Mouse (Mus musculus): Measurements from ENCODE around the gene Acbd5.

Acbd5 gene

DNA sequence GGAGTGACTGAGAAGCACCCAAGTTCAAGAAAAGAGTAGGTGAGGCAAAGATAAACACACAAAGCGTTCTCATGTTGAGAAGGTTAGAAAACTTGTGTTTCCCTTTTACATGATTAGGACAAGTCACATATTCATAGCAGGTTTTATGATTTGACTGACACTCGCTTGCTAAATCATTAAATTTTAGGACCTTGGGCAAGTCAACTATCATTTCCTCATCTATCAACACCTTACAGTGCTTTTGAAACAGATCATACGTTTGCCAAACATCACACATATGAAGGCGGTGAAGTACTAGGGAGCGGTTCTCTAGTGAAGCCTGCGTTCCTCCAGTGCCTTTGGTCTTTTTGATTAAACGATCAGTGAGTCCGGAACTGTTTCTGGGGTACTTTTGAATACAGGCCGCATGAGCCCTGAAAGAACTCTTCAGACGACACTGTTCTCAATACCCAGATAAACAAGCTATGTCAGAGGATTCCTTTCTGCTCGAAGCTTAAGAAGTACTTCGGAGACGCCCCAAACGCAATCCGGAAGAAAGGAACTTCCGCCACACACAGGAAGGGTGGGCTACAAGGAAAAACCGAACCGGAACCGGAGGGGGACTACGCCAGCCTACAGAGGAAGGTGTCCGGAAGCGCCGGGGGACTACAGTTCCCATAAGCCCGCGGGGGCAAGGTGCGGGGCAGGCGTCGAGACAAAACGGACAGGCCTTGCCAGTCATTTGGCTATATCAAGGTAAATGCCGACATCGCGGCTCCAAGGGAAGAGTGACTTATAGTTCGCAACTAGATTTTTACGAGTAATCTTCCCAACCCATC, at the start of gene Acbd5:
Gene Acbd5 (plus strand): TSS at position 616 of the 818 bp plus-strand sequence.
- peak; percentile 98 for DNase-seq

DNA sequence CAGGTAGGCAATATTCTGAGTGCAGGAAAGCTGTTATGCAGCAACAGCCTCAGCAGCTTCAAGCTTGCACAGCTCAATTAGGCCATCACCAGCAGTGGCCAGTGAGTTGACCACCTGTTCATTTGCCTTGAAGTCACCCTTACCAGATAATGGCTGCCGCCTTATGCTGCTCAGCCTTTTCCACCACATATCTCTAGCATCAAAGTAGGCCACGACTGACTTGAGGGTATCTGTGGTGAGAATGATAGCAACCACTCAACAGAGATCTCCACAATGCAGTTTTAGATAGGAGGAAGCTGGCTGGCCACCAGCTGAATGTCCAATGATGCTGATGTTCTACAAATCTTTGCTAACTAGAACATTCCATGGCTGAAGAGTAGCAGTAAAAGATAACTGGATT, 48.8 kb upstream of the Acbd5 start:
- DNase-seq: no peak

DNA sequence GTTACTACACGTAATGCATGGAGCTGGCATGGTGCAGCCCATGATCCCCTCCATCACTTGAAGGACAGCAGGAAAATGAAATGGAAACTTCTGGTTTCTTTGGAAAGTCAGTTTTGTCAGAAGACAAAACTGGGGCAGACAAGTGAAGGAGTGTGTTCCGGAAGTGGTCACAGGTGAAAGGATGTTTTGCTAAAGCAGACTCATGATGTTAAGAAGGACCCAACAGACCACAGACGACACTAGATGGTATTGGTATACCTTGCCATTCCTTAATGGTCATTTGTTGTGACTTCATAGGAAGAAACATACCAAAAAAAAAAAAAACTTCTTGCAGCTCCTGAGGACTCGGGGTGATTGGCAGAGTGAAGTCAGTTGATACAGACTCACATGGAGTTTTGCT, 46.6 kb upstream of the Acbd5 start:
- no peak for DNase-seq

DNA sequence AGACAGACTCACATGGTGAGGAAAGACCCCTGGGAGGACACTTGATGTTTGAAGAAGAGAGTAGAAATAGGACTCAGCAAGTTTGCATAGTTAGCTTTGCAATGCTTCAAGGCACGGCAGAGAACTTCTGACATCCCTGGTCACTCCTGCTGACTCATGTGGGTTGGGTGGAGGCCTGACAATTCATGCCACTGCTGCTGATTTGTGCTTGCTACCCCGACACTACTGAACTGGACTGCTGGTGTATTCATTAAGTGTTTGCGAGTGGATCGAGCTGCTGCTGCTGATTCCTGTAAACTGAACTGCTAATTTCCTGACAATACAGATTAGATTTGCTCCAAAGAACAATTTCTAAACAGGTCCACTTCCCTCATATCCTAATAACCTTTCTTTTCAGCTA, 46.2 kb upstream of the Acbd5 start:
- peak; percentile 71 for DNase-seq

DNA sequence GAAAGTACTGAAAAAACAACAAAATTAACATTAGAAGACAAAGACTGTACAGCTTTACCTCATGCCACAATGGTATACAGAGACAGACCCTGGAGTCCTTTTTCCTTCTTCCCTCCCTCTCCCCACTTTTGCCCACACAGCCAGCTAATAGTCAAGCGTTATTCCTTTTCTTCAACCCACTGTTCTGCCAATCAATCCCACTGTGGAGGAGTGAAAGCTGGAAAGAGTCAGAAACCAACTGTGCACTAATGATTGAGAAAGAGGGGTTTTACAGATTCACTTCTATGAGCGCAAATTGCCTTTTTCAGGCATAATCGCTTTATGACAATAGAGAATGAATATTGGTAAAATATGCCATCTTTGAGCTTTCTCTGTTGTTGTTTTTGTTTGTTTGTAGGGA, 44.9 kb upstream of the Acbd5 start:
- no peak for DNase-seq

DNA sequence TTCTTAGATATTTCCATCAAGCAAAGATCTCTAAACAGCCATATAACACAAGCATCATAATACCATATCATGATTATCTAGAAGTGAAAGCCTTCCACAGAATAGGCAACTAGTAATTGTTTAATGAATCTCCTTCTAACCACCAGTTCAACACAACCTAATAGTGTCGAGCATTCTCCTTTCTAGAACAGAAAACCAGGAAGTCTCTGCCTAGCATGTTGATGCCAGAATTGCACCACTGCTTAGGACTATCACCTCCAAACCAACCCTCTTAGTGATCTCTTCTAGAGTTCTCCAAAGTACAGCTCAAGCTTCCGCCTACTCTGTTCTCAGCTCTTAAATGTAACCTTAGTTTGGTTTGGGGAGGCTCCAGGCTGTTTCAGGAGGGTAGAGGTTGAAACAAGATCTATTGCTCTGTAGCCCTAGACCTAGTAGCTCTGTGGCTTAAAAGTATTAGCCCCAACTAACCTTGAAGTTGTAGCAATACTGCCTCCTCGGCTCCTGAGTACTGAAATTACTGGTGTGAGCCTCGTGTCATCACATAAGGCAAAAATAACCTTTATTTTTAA, 44.2 kb upstream of the Acbd5 start:
- no peak for DNase-seq

DNA sequence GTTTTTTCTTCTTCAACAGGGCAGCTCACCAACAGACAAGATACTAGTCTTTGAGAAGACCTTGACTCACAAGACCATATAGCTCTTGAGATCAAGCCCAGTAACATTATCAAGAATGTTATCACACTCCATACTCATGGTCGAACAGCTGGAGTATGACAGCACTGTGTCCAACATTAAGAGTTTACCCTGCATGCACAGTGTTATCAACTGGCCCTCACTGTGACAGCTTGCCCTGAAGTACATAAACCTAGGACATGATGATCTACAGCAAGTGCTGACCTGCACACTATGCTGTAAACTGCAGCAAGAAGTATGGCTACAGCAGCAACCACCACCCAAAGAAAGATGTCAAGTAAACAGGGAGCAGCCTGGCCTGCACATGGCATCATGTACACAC, 41.6 kb upstream of the Acbd5 start:
- no peak for DNase-seq

DNA sequence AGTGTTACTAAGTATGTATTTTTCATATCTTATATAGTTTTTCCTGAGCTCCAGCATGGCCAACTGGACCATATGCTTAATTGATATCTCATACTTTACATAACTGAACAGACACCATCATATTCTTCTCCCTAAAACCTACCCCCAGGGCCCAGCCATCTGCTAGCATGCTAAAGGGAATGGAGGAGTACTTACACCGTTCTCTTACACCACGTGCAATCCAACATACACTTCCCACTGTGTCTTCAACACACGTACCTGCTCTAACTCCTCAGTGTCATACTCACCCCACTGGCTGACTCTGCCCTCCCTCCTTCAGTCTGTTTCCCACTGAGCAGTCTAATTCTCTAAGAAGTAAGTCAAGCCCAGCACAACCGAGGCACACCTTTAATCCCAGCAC, 39.1 kb upstream of the Acbd5 start:
- no peak for DNase-seq

GRCm38 (mm10) chr2:23030631-23031030, 37.3 kb upstream of the Acbd5 start:
- DNase-seq: no peak

GRCm38 (mm10) chr2:23034692-23035435, 33.1 kb upstream of the Acbd5 start:
- DNase-seq: peak; percentile 65

- no peak for DNase-seq
These were observed 32.5 kb upstream of the Acbd5 start for GRCm38 (mm10) chr2:23035467-23035866.

GRCm38 (mm10) chr2:23039082-23040000, 28.6 kb upstream of the Acbd5 start:
- peak; percentile 63 for DNase-seq

DNA sequence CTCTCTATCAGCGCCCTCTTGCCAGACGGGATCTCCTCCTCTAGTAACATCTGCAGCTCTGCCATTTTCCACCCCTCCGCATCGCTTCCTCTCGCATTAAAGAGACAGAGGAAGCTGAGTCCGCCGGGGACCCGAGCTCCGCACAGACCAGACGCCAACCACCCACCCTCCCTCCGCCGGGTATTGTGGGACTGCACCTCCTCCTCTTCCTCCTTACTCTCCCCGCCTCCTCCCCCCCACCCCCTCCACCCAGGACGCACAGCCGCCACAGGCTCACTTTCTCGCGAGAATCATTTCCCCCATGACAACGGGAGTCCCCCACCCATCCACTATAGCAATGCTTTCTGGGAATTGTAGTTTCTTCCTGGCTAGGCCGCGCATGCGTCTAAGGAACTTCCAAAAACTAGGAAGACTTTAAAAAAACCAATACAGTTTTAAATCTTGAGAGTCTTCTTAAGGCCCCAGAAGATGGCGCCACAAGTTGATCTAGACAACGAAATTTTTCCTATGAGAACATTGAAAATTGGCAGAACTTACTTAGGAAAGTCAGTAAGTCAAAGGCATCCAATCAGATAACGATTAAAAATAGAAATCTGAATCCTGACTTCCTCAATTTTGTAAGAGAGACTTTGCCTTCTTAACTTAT, 27.8 kb upstream of the Acbd5 start, which contains the start of gene Abi1:
Gene Abi1 (minus strand): TSS at position 241 of the 646 bp plus-strand sequence.
- peak; percentile 96 for DNase-seq

DNA sequence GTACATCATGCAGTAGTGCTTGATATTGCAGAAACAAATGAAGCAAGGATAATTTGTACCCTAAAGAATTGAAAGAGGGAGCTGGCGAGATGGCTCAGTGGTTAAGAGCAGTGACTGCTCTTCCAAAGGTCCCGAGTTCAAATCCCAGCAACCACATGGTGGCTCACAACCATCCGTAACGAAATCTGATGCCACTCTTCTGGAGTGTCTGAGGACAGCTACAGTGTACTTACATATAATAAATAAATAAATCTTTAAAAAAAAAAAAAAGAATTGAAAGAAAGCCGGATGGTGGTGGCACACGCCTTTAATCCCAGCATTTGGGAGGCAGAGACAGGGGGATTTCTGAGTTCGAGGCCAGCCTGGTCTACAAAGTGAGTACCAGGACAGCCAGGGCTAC, 27.3 kb upstream of the Acbd5 start:
- peak; percentile 21 for DNase-seq

GRCm38 (mm10) chr2:23041457-23041856, 26.5 kb upstream of the Acbd5 start:
- peak; percentile 49 for DNase-seq

GRCm38 (mm10) chr2:23042189-23042588, 25.8 kb upstream of the Acbd5 start:
- peak; percentile 33 for DNase-seq

- DNase-seq: no peak
These were observed 22.3 kb upstream of the Acbd5 start for GRCm38 (mm10) chr2:23045703-23046102.

DNA sequence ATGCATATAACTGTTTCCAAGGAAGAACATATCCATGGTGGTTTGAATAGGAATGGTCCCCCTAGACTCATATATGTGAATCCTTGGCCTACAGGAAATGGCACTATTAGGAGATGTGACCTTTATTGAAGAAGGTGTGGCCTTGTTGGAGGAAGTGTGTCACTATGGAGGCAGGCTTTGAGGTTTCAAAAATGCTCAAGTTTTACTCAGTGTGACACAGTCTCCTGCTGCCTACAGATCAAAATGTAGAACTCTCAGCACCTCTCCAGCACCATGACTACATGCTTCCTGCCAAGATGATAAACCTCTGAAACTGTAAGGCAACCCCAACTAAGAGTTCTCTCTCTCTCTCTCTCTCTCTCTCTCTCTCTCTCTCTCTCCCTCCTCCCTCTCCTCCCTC, 20.0 kb upstream of the Acbd5 start:
- peak; percentile 30 for DNase-seq

DNA sequence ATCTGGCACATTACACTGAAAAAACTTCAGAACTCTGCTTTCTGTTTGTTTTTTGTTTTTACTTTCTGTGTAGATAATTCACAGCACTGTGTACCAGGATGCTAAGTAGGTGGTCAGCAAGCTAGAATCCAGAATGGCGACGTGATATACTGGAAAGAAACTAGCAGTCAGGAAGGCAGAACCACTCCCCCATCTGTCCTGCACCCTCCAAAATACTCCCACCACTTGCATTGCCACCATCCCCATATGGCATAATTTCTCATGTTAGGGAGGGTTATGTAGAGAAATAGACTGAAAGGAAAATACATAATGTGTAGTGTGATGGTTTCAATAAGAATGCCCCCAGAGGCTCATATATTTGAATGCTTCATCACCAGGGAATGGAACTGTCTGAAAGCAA, 16.1 kb upstream of the Acbd5 start:
- DNase-seq: no peak

GRCm38 (mm10) chr2:23052523-23052922, 15.4 kb upstream of the Acbd5 start:
- peak; percentile 69 for DNase-seq

GRCm38 (mm10) chr2:23068370-23068737, 387 bp downstream of the Acbd5 start:
- DNase-seq: no peak
